Mouse (Mus musculus): ENCODE results near the gene Rbm19. TPM values are rescaled to one million over a fixed set of nuclear protein-coding genes. Genes with fewer than 3 reads are reported as not detected.
A peak's percentile ranks its signal among the peaks of the same experiment; 100 is the strongest.

Rbm19 gene
- polyA plus RNA-seq, 1 experiment from 2014 or later, result 22.4 TPM

DNA sequence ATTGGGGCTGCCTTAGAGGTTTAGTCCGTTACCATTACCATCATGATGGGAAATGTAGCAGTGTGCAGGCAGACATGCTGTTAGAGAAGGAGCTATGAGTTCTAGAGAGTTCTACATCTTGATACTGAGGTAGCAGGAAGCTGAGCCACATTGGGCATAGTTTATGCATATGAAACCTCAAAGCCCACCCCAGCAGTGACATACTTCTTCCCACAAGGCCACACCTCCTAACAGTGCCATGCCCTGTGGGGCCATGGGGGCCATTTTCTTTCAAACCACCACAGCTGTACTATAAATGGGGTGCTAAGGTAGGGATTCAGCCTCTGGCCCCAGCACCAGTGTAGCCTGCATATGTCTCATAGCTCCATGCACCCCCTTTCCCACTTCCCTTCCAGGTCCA is 21.6 kb downstream of the Rbm19 start:
- no peak for ATAC-seq (ENCODE audit: insufficient read depth, low FRiP score)
- Histone ChIP-seq H3K4me1 (ENCODE audit: control insufficient read depth, insufficient read depth, low read length) (no peaks in the 10 kb centered on the region), H3K36me3 (ENCODE audit: control insufficient read depth, insufficient read depth, low read length) (no peaks in the 10 kb centered on the region), H3K4me3 (replicated peaks; ENCODE audit: low read length) (no peak overlapping the region), H3K9ac (ENCODE audit: low read length) (no peak overlapping the region), H3K27ac (ENCODE audit: low read length) (no peak overlapping the region), H3K4me2 (ENCODE audit: low read depth, low read length) (no peak overlapping the region), H3K27me3 (ENCODE audit: control insufficient read depth, insufficient read depth, low read length) (no peaks in the 10 kb centered on the region), H3K9me3 (replicated peaks; ENCODE audit: control insufficient read depth, low read length) (no peaks in the 10 kb centered on the region)
- WGBS, result 100% methylated on average over 1 of the region's 1 CpGs

DNA sequence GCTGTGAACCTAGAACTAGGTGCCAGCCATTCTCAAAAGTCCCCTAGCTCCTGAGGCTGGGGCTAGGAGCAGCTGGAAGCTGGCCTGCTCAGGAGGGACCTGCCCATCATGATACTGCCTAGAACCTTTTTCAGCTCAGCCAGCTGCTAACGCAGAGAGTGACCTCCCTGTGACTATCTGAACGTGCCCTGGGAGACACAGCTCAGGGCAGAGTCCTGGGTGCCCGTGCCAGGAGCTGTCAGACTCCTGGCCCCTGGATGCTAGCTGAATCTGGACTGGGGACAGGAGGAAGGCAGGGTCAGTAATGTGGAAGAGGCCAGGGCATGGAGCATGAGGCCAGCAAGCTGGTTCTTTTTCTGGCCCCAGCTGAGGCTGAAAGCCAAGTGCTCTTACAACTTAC is 22.1 kb downstream of the Rbm19 start:
- H3K27ac ChIP-seq (ENCODE audit: low read length), result no peak overlapping the region
- no peak for ATAC-seq (ENCODE audit: insufficient read depth, low FRiP score)
- H3K9ac ChIP-seq (ENCODE audit: low read length), result no peak overlapping the region
- H3K4me1 ChIP-seq (ENCODE audit: control insufficient read depth, insufficient read depth, low read length), result no peaks in the 10 kb centered on the region
- H3K4me2 ChIP-seq (ENCODE audit: low read depth, low read length), result no peak overlapping the region
- H3K4me3 ChIP-seq (replicated peaks; ENCODE audit: low read length), result no peak overlapping the region
- no peaks in the 10 kb centered on the region for H3K27me3 ChIP-seq (ENCODE audit: control insufficient read depth, insufficient read depth, low read length)
- no peaks in the 10 kb centered on the region for H3K36me3 ChIP-seq (ENCODE audit: control insufficient read depth, insufficient read depth, low read length)
- WGBS, result 90% methylated on average over 3 of the region's 3 CpGs
- H3K9me3 ChIP-seq (replicated peaks; ENCODE audit: control insufficient read depth, low read length), result no peaks in the 10 kb centered on the region

DNA sequence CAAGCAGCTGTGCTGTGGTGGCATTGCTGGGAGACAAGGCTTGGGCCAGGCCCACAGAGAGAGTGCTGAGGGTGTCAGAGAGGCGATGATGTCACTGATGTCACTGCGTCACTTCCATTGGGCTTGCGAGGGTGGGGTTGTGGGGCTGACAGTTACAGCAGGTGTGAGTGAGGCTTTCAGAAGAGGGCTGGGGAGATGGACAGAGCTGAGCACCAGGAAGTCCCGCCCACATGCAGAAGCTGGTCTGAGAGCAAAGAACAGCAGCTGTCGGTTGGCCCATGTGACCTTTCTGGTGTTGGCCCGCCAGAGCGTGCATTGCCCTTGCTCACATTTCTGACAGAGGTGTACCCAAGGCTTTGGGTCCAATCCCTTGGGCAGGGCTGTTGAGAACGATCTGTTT is 23.0 kb downstream of the Rbm19 start:
- H3K27ac ChIP-seq (ENCODE audit: low read length), result no peak overlapping the region
- H3K4me1 ChIP-seq (ENCODE audit: control insufficient read depth, insufficient read depth, low read length), result no peaks in the 10 kb centered on the region
- no peak for ATAC-seq (ENCODE audit: insufficient read depth, low FRiP score)
- H3K36me3 ChIP-seq (ENCODE audit: control insufficient read depth, insufficient read depth, low read length), result no peaks in the 10 kb centered on the region
- no peak overlapping the region for H3K4me2 ChIP-seq (ENCODE audit: low read depth, low read length)
- H3K9me3 ChIP-seq (replicated peaks; ENCODE audit: control insufficient read depth, low read length), result no peaks in the 10 kb centered on the region
- WGBS, result 59% methylated on average over 8 of the region's 8 CpGs
- H3K4me3 ChIP-seq (replicated peaks; ENCODE audit: low read length), result no peak overlapping the region
- no peaks in the 10 kb centered on the region for H3K27me3 ChIP-seq (ENCODE audit: control insufficient read depth, insufficient read depth, low read length)
- H3K9ac ChIP-seq (ENCODE audit: low read length), result no peak overlapping the region

DNA sequence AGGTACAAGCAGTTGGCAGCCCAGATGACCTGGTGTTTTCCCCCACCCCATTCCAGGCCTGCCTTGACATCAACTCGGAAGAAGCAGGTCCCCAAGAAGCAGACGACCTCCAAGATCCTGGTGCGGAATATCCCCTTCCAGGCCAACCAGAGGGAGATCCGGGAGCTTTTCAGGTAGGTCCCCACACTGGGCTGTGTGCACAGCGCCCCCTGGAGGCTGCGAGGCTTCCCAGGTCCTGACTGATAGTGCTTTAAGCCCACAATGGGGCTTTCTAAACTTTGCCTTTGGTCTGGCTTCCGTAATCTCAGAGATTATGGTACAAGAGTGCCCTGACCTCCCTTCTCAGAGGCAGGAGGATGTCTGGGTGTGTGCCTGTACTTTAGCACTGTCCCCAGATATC is 27.7 kb downstream of the Rbm19 start:
- Histone ChIP-seq H3K27ac (ENCODE audit: low read length) (no peak overlapping the region), H3K36me3 (ENCODE audit: control insufficient read depth, insufficient read depth, low read length) (peaks cover 5% of the 10 kb centered on the region; the same call in 1 of the 2 replicates), H3K9me3 (replicated peaks; ENCODE audit: control insufficient read depth, low read length) (no peaks in the 10 kb centered on the region), H3K9ac (ENCODE audit: low read length) (no peak overlapping the region), H3K27me3 (ENCODE audit: control insufficient read depth, insufficient read depth, low read length) (no peaks in the 10 kb centered on the region), H3K4me1 (ENCODE audit: control insufficient read depth, insufficient read depth, low read length) (no peaks in the 10 kb centered on the region), H3K4me3 (replicated peaks; ENCODE audit: low read length) (no peak overlapping the region), H3K4me2 (ENCODE audit: low read depth, low read length) (no peak overlapping the region)
- 57% methylated on average over 7 of the region's 7 CpGs for WGBS
- no peak for ATAC-seq (ENCODE audit: insufficient read depth, low FRiP score)

DNA sequence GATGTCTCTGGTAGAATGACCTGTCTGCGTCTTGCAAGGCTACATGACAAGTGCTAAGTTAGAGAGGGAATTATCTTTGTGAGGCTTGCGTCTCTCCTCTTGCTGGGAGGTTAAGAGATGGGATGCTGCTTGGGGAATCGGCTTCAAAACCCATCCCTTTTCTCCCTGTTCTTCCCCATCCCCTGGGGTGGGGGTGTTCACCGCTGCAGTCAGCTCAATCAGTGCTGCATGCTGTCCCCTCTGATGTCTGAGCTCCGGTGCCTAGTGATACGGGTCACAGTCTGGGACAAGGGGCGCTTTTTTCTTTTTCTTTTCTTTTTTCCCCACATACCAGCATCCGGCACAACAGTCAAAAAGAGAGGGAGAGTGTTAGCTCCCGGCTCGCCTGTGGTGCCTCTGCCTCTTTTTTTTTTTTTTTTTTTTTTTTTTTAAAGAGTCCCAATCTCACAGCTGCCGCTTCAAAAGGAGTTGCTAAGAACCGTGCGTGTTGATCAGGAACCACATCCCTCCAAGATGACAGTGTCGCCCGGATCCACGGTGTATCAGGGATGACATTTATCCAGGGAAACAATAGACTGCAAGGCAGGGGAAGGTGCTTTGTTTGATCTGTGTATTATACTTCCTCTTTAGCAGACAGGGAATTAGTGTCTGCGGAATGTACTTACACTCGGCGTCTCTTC is 29.2 kb downstream of the Rbm19 start:
- H3K4me3 ChIP-seq (replicated peaks; ENCODE audit: low read length), result no peak overlapping the region
- peaks cover 5% of the 10 kb centered on the region; the same call in 1 of the 2 replicates for H3K36me3 ChIP-seq (ENCODE audit: control insufficient read depth, insufficient read depth, low read length)

DNA sequence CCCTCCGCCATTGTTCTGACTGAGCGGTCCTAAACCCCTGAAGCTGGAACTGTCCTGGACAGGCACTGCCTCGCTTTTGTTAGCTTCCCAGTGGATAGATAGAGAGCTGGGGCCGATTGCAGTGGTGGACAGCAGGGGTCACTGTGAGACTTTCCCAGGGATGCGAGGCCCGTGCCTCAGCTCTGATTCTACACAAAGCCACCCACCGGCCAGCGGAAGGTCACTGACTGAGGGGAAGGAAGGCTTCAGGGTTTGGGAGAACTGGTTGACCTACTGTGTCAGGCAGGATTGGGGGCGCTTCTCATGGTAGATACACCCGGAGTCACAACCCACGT is 29.8 kb downstream of the Rbm19 start:
- Histone ChIP-seq H3K9ac (ENCODE audit: low read length) (no peak overlapping the region), H3K4me2 (ENCODE audit: low read depth, low read length) (no peak overlapping the region), H3K9me3 (replicated peaks; ENCODE audit: control insufficient read depth, low read length) (no peaks in the 10 kb centered on the region), H3K4me3 (replicated peaks; ENCODE audit: low read length) (no peak overlapping the region), H3K36me3 (ENCODE audit: control insufficient read depth, insufficient read depth, low read length) (peaks cover 5% of the 10 kb centered on the region; the same call in 1 of the 2 replicates), H3K27me3 (ENCODE audit: control insufficient read depth, insufficient read depth, low read length) (no peaks in the 10 kb centered on the region), H3K27ac (ENCODE audit: low read length) (no peak overlapping the region), H3K4me1 (ENCODE audit: control insufficient read depth, insufficient read depth, low read length) (no peaks in the 10 kb centered on the region)
- WGBS, result 49% methylated on average over 11 of the region's 11 CpGs
- peak; percentile 30; the same call in 1 of the 2 replicates for ATAC-seq (ENCODE audit: insufficient read depth, low FRiP score)

More for the DNA sequence above, 29.2 kb downstream of the Rbm19 start:
- WGBS, result 81% methylated on average over 19 of the region's 19 CpGs
- Histone ChIP-seq H3K4me2 (ENCODE audit: low read depth, low read length) (no peak overlapping the region), H3K27me3 (ENCODE audit: control insufficient read depth, insufficient read depth, low read length) (no peaks in the 10 kb centered on the region), H3K4me1 (ENCODE audit: control insufficient read depth, insufficient read depth, low read length) (no peaks in the 10 kb centered on the region), H3K9me3 (replicated peaks; ENCODE audit: control insufficient read depth, low read length) (no peaks in the 10 kb centered on the region), H3K27ac (ENCODE audit: low read length) (no peak overlapping the region), H3K9ac (ENCODE audit: low read length) (no peak overlapping the region)
- no peak for ATAC-seq (ENCODE audit: insufficient read depth, low FRiP score)

DNA sequence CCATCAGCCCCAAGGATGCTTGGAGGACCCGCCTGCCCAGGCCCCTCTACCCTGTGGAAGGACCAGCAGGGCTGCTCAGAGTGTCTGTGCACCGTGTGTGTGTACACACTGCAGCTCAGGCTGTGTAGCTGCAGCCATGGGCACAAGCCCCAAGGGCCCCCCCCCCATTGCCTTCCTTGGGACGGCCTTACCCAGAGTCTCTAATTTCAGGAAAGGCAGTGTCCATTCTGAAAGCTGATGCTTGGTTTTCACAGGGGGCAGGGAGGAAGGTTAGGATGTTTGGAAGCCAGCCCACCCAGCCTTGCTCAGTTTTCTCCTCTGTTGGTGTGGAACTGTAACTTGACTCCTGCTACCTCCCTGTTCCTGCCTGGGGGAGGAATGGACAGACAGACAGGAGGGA is 30.6 kb downstream of the Rbm19 start:
- no peak overlapping the region for H3K9ac ChIP-seq (ENCODE audit: low read length)
- no peak overlapping the region for H3K27ac ChIP-seq (ENCODE audit: low read length)
- no peaks in the 10 kb centered on the region for H3K27me3 ChIP-seq (ENCODE audit: control insufficient read depth, insufficient read depth, low read length)
- 73% methylated on average over 3 of the region's 3 CpGs for WGBS
- peaks cover 5% of the 10 kb centered on the region; the same call in 1 of the 2 replicates for H3K36me3 ChIP-seq (ENCODE audit: control insufficient read depth, insufficient read depth, low read length)
- no peaks in the 10 kb centered on the region for H3K4me1 ChIP-seq (ENCODE audit: control insufficient read depth, insufficient read depth, low read length)
- no peak for ATAC-seq (ENCODE audit: insufficient read depth, low FRiP score)
- H3K9me3 ChIP-seq (replicated peaks; ENCODE audit: control insufficient read depth, low read length), result no peaks in the 10 kb centered on the region
- H3K4me3 ChIP-seq (replicated peaks; ENCODE audit: low read length), result no peak overlapping the region
- no peak overlapping the region for H3K4me2 ChIP-seq (ENCODE audit: low read depth, low read length)

DNA sequence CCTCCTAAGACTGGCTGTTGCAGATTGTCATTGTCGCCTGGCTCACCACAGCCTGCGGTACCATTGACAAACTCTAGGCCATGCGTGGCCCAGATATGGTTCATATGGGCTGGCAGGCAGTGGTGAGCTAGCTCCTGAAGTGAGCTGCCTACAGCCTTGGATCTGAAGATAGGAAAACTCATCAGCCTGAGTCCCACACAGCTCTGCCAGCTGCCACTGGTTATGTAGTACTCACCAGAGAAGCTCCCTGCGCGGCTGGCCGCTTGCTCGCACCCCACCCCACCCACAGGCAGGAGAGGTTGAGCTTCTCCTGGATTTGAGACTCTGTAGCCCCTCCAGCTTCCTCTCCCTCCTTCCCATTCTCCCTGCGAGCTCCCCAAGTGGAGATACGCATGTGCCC is 32.0 kb downstream of the Rbm19 start:
- no peak for ATAC-seq (ENCODE audit: insufficient read depth, low FRiP score)
- WGBS, result 93% methylated on average over 9 of the region's 9 CpGs
- Histone ChIP-seq H3K36me3 (ENCODE audit: control insufficient read depth, insufficient read depth, low read length) (peaks cover 5% of the 10 kb centered on the region; the same call in 1 of the 2 replicates), H3K4me2 (ENCODE audit: low read depth, low read length) (no peak overlapping the region), H3K4me1 (ENCODE audit: control insufficient read depth, insufficient read depth, low read length) (no peaks in the 10 kb centered on the region), H3K4me3 (replicated peaks; ENCODE audit: low read length) (no peak overlapping the region), H3K27me3 (ENCODE audit: control insufficient read depth, insufficient read depth, low read length) (no peaks in the 10 kb centered on the region), H3K27ac (ENCODE audit: low read length) (no peak overlapping the region), H3K9ac (ENCODE audit: low read length) (no peak overlapping the region), H3K9me3 (replicated peaks; ENCODE audit: control insufficient read depth, low read length) (no peaks in the 10 kb centered on the region)

DNA sequence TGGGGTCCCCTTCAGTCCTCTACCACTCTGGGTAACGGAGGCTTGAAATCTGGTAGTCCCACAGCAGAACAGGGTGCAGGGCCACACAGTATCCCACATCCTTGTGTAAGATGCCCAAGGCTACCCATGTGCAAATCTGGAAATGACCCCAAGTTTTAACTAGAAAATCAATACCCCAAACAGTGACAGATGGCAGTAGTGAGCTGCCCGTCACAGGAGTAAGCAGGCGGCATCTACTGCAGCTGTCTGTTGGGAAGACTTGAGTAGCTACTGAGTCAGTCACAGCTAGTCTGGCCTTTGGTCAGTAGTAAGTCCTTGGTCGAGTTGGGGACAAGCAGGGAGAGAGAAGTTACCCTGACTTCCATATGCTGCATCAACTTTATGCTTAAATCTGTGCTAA is 34.9 kb downstream of the Rbm19 start:
- Histone ChIP-seq H3K4me2 (ENCODE audit: low read depth, low read length) (no peak overlapping the region), H3K27me3 (ENCODE audit: control insufficient read depth, insufficient read depth, low read length) (no peaks in the 10 kb centered on the region), H3K9me3 (replicated peaks; ENCODE audit: control insufficient read depth, low read length) (no peaks in the 10 kb centered on the region), H3K36me3 (ENCODE audit: control insufficient read depth, insufficient read depth, low read length) (no peaks in the 10 kb centered on the region), H3K9ac (ENCODE audit: low read length) (no peak overlapping the region), H3K4me3 (replicated peaks; ENCODE audit: low read length) (no peak overlapping the region), H3K27ac (ENCODE audit: low read length) (no peak overlapping the region), H3K4me1 (ENCODE audit: control insufficient read depth, insufficient read depth, low read length) (no peaks in the 10 kb centered on the region)
- no peak for ATAC-seq (ENCODE audit: insufficient read depth, low FRiP score)
- WGBS, result 71% methylated on average over 4 of the region's 4 CpGs
